Mouse (Mus musculus): ENCODE data around the gene Gm20388.

GRCm38 (mm10) chr8:123402730-123403326, 3492.2 kb downstream of the Gm20388 start:
- no peak for TF ChIP-seq POLR2A (IDR thresholded peaks at IDR 0.05; ENCODE audit: borderline replicate concordance, insufficient read depth, low read length)
- no peak for TF ChIP-seq CTCF (IDR thresholded peaks at IDR 0.05; ENCODE audit: borderline replicate concordance, insufficient read depth, low read depth, low read length)
